Mouse (Mus musculus) stomach, postnatal 0 days (tissue): ENCODE measurements around the gene Map3k12. TPM values are rescaled to one million over a fixed set of nuclear protein-coding genes. Genes with fewer than 3 reads are reported as not detected.
A peak's percentile ranks its signal among the peaks of the same experiment; 100 is the strongest.

Experiments used
- ATAC-seq: fragments of 200-750 bp; cut with Nextera tagmentation; 2 replicates; pipeline ENCODE4 v1.8.0; 2017; ENCODE audit not compliant: low FRiP score, low TSS enrichment
- DNase-seq: peaks from one replicate; pipeline ENCODE4 v3.0.0-alpha.2; 2016; ENCODE audit warnings: low spot score
- H3K27ac ChIP-seq: fragments of 300-500 bp; sonication (generic); replicated peaks from 2 replicates; pipeline ENCODE4 v1.5.1; 2014; ENCODE audit warnings: mild to moderate bottlenecking, control low read depth
- H3K27me3 ChIP-seq: fragments of 300-500 bp; sonication (generic); 2 replicates; pipeline ENCODE4 v1.6.1; 2014; ENCODE audit warnings: low read length; ENCODE audit not compliant: control insufficient read depth, insufficient read depth
- H3K36me3 ChIP-seq: fragments of 300-500 bp; sonication (generic); 2 replicates; pipeline ENCODE4 v1.6.1; 2014; ENCODE audit warnings: low read length, mixed read lengths; ENCODE audit not compliant: control insufficient read depth, insufficient read depth
- H3K4me1 ChIP-seq: fragments of 300-500 bp; sonication (generic); replicated peaks from 2 replicates; pipeline ENCODE4 v1.6.1; 2014; ENCODE audit warnings: antibody characterized with exemption; ENCODE audit not compliant: control insufficient read depth, insufficient read depth
- H3K4me2 ChIP-seq: fragments of 300-500 bp; sonication (generic); replicated peaks from 2 replicates; pipeline ENCODE4 v1.6.1; 2014; ENCODE audit warnings: low read depth, mild to moderate bottlenecking, control low read depth, moderate library complexity
- H3K4me3 ChIP-seq: fragments of 300-500 bp; sonication (generic); 2 replicates; pipeline ENCODE4 v1.5.1; 2014; ENCODE audit warnings: low read depth, low read length, control low read depth
- H3K9ac ChIP-seq: fragments of 300-500 bp; sonication (generic); 2 replicates; pipeline ENCODE4 v1.6.1; 2014; ENCODE audit warnings: mild to moderate bottlenecking, low read length, control low read depth, mixed read lengths
- H3K9me3 ChIP-seq: fragments of 300-500 bp; sonication (generic); 2 replicates; pipeline ENCODE4 v1.6.1; 2016; ENCODE audit warnings: low read length; ENCODE audit not compliant: control insufficient read depth
- CTCF ChIP-seq: IDR thresholded peaks from 2 replicates; pipeline ENCODE4 v1.5.1; 2016; ENCODE audit warnings: antibody characterized with exemption, low read depth, mild to moderate bottlenecking, moderate library complexity
- EP300 ChIP-seq: optimal IDR thresholded peaks from 2 replicates; pipeline ENCODE3; 2016; ENCODE audit warnings: antibody characterized with exemption
- WGBS: fragments of 180-500 bp; shearing (Covaris S2); extraction: QIAGEN DNeasy Blood & Tissue Kit; methylation state at CpG from one replicate; pipeline ENCODE4 v1.1.7; 2014; 5-methylcytosine and 5-hydroxymethylcytosine counted together
- polyA plus RNA-seq: library from polyadenylated mRNA; unstranded; fragments of >200 nt; fragmentation: Nextera tagmentation; extraction: Ambion mirVana; gene quantifications from 2 replicates; pipeline ENCODE4 v1.2.1, GENCODE M21; 2015

The Map3k12 gene
- polyA plus RNA-seq, 1 experiment from 2014 or later, result 3.9 TPM

GRCm38 (mm10) chr15:102532106-102532900 is 15.4 kb upstream of the Map3k12 start:
- TF ChIP-seq EP300, result no peak
- TF ChIP-seq CTCF, result no peak
- ATAC-seq (no peak), DNase-seq (no peak)
- no peaks in the 10 kb centered on the region for H3K4me1 ChIP-seq
- peaks cover 39% of the 10 kb centered on the region for H3K36me3 ChIP-seq
- no peak overlapping the region for H3K4me3 ChIP-seq
- H3K4me2 ChIP-seq, result no peak overlapping the region
- H3K27ac ChIP-seq, result no peak overlapping the region
- WGBS, result 89% methylated on average over 3 of the region's 3 CpGs
- no peaks in the 10 kb centered on the region for H3K27me3 ChIP-seq
- no peak overlapping the region for H3K9ac ChIP-seq
- H3K9me3 ChIP-seq, result no peaks in the 10 kb centered on the region

- Histone ChIP-seq H3K9ac (no peak overlapping the region), H3K9me3 (no peaks in the 10 kb centered on the region), H3K27ac (no peak overlapping the region), H3K4me3 (no peak overlapping the region), H3K4me2 (no peak overlapping the region), H3K4me1 (no peaks in the 10 kb centered on the region), H3K27me3 (no peaks in the 10 kb centered on the region), H3K36me3 (peaks cover 36% of the 10 kb centered on the region)
- no peak for TF ChIP-seq EP300
- TF ChIP-seq CTCF, result no peak
- DNase-seq (no peak), ATAC-seq (no peak)
- WGBS, result 88% methylated on average over 4 of the region's 4 CpGs
Observed at GRCm38 (mm10) chr15:102531586-102531985, 14.7 kb upstream of the Map3k12 start.

GRCm38 (mm10) chr15:102530566-102530965 is 13.7 kb upstream of the Map3k12 start:
- no peak for DNase-seq
- Histone ChIP-seq H3K9me3 (no peaks in the 10 kb centered on the region), H3K4me3 (no peak overlapping the region), H3K27ac (no peak overlapping the region), H3K27me3 (no peaks in the 10 kb centered on the region), H3K4me2 (no peak overlapping the region), H3K9ac (no peak overlapping the region), H3K4me1 (no peaks in the 10 kb centered on the region), H3K36me3 (peaks cover 30% of the 10 kb centered on the region)
- TF ChIP-seq CTCF, result no peak
- TF ChIP-seq EP300, result no peak
- ATAC-seq, result no peak
- WGBS, result 74% methylated on average over 4 of the region's 4 CpGs

- WGBS, result 90% methylated on average over 1 of the region's 1 CpGs
- TF ChIP-seq CTCF (no peak), EP300 (no peak)
- peaks cover 29% of the 10 kb centered on the region for H3K36me3 ChIP-seq
Observed at GRCm38 (mm10) chr15:102528396-102528795, 11.5 kb upstream of the Map3k12 start.

GRCm38 (mm10) chr15:102527936-102528335 is 11.1 kb upstream of the Map3k12 start:
- no peak for ATAC-seq

More at GRCm38 (mm10) chr15:102528396-102528795, 11.5 kb upstream of the Map3k12 start:
- Histone ChIP-seq H3K27me3 (no peaks in the 10 kb centered on the region), H3K9me3 (no peaks in the 10 kb centered on the region), H3K4me3 (no peak overlapping the region), H3K27ac (no peak overlapping the region), H3K9ac (no peak overlapping the region), H3K4me1 (no peaks in the 10 kb centered on the region), H3K4me2 (no peak overlapping the region)
- ATAC-seq (no peak), DNase-seq (no peak)

More at GRCm38 (mm10) chr15:102527936-102528335, 11.1 kb upstream of the Map3k12 start:
- peaks cover 25% of the 10 kb centered on the region for H3K36me3 ChIP-seq
- H3K27ac ChIP-seq, result no peak overlapping the region
- H3K9me3 ChIP-seq, result no peaks in the 10 kb centered on the region
- DNase-seq, result no peak
- 71% methylated on average over 3 of the region's 3 CpGs for WGBS
- no peaks in the 10 kb centered on the region for H3K4me1 ChIP-seq
- H3K4me2 ChIP-seq, result no peak overlapping the region
- TF ChIP-seq EP300, result no peak
- TF ChIP-seq CTCF, result peak; percentile 61
- H3K4me3 ChIP-seq, result no peak overlapping the region
- H3K9ac ChIP-seq, result no peak overlapping the region
- no peaks in the 10 kb centered on the region for H3K27me3 ChIP-seq
